In the genomic region with DNA sequence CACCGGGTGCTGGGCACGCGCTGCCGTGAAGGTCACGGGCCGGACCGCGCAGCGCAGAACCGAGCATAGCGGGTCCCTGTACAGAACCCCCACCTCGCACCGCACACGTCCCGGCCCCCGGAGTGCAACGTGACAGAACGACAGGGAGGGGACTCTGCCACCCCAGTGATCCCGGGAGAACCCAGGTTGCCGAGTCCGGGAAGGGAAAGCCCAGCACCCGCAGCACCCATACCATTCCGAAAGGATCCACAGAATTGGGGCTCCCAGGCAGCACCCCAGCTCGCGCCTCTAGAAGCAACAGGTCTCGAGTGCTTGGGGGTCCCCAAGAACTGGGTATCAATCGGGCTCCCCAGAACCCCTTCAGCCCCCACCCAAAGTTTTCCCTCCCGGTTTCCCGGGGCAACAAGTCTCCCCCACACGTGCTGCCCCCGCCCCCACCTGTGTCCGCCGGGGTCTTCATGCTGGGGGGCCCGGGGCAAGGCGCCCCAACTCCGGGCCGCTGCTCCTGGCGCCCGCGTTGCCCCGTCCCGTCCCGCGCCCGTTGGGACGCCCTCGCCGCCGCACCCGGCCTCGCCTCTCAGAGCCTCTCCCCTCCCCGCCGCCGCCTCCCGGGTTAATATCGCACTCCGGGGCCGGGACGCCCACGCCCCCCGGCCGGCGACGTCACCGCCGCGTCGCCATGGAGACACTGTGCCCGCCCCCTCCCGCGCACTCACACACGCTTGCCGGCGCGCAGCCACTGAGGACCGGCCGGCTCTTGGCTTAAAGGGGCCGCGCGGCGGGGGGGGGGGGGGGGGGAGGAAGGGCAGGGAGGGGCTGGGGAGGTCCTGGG, we compare ENCODE assay signal across 8 mouse cellular contexts. TPM values are rescaled to one million over a fixed set of nuclear protein-coding genes. Genes with fewer than 3 reads are reported as not detected.
A peak's percentile ranks its signal among the peaks of the same experiment; 100 is the strongest.
DNase-seq lines count a peak whose midpoint lies in the region; ATAC-seq and TF ChIP-seq lines count a peak whose summit lies in the region.

Gene Erf (minus strand): TSS at position 621 of the 832 bp plus-strand sequence.

- peak within 1 kb of the TSS; percentile 80 for H3K9ac ChIP-seq in intestine, postnatal 0 days (ENCODE audit: low read depth, low read length)

- peak; percentile 99 for DNase-seq in adrenal gland, postnatal 10 days
- peak; percentile 98 for DNase-seq in embryonic facial prominence, embryonic 10.5 days (ENCODE audit: low spot score)
- DNase-seq in gonadal fat pad, adult 2 months (ENCODE audit: low read depth): no peak
- peak; percentile 95 to 96 for DNase-seq in left cerebral cortex, postnatal 36 days (ENCODE audit: low spot score in 2 of 2)
- DNase-seq in midbrain, embryonic 10.5 days (ENCODE audit: low spot score): peak; percentile 96
- DNase-seq in right cerebral cortex, postnatal 36 days (ENCODE audit: low spot score in 2 of 2): peak; percentile 94
- DNase-seq in yolk sac, embryonic 10.5 days (ENCODE audit: low spot score): peak; percentile 97

- H3K4me2 ChIP-seq in intestine, postnatal 0 days (replicated peaks; ENCODE audit: low read depth): peak within 1 kb of the TSS; percentile 73

- no peaks in the 10 kb centered on the region for H3K9me3 ChIP-seq in embryonic facial prominence, embryonic 10.5 days
- no peaks in the 10 kb centered on the region for H3K9me3 ChIP-seq in intestine, postnatal 0 days (ENCODE audit: control insufficient read depth)
- H3K9me3 ChIP-seq in midbrain, embryonic 10.5 days (replicated peaks): no peaks in the 10 kb centered on the region

- TF ChIP-seq CTCF in intestine, postnatal 0 days (IDR thresholded peaks at IDR 0.05; ENCODE audit: low read depth): no peak

- no peaks in the 10 kb centered on the region for H3K27me3 ChIP-seq in embryonic facial prominence, embryonic 10.5 days (replicated peaks; ENCODE audit: low read depth, poor library complexity, severe bottlenecking)
- H3K27me3 ChIP-seq in intestine, postnatal 0 days (replicated peaks; ENCODE audit: control insufficient read depth, insufficient read depth, low read length): no peaks in the 10 kb centered on the region
- no peaks in the 10 kb centered on the region for H3K27me3 ChIP-seq in midbrain, embryonic 10.5 days (ENCODE audit: low read depth, poor library complexity, severe bottlenecking)

- peak within 1 kb of the TSS; percentile 98 for H3K4me3 ChIP-seq in embryonic facial prominence, embryonic 10.5 days
- H3K4me3 ChIP-seq in intestine, postnatal 0 days (ENCODE audit: low read depth, low read length): peak within 1 kb of the TSS; percentile 91
- peak within 1 kb of the TSS; percentile 78 for H3K4me3 ChIP-seq in midbrain, embryonic 10.5 days

- H3K27ac ChIP-seq in embryonic facial prominence, embryonic 10.5 days (replicated peaks): peak within 1 kb of the TSS; percentile 97
- H3K27ac ChIP-seq in intestine, postnatal 0 days (ENCODE audit: low read depth, low read length): peak within 1 kb of the TSS; percentile 96
- peak within 1 kb of the TSS; percentile 96 for H3K27ac ChIP-seq in midbrain, embryonic 10.5 days (replicated peaks)

- under 1% methylated on average over 81 of the region's 81 CpGs for WGBS in embryonic facial prominence, embryonic 10.5 days
- WGBS in intestine, postnatal 0 days: under 1% methylated on average over 73 of the region's 81 CpGs
- WGBS in midbrain, embryonic 10.5 days: under 1% methylated on average over 78 of the region's 81 CpGs

- peaks cover 25% of the 10 kb centered on the region for H3K36me3 ChIP-seq in embryonic facial prominence, embryonic 10.5 days (replicated peaks)
- peaks cover 9% of the 10 kb centered on the region for H3K36me3 ChIP-seq in intestine, postnatal 0 days (ENCODE audit: control insufficient read depth, insufficient read depth)
- H3K36me3 ChIP-seq in midbrain, embryonic 10.5 days: peaks cover 19% of the 10 kb centered on the region

- intact Hi-C loops in left cerebral cortex, postnatal 36 days (cut with DNase I): loop anchor here (2.0 kb wide), 1 partner anchor 16 kb away; the partner anchor contains the start of gene Cic

- ATAC-seq in intestine, postnatal 0 days: peak; percentile 86

- peaks cover 56% of the 10 kb centered on the region for H3K4me1 ChIP-seq in embryonic facial prominence, embryonic 10.5 days
- H3K4me1 ChIP-seq in intestine, postnatal 0 days (replicated peaks; ENCODE audit: control insufficient read depth, insufficient read depth, low read length): peaks cover 7% of the 10 kb centered on the region; the same call in 1 of the 2 replicates
- H3K4me1 ChIP-seq in midbrain, embryonic 10.5 days: peaks cover 59% of the 10 kb centered on the region

RNA-seq across cellular contexts. Expression of gene Erf, which starts in this region (rescaled TPM):
- total RNA-seq in adrenal gland, postnatal 10 days (2021): 10 to 100 TPM; 33.0 to 42.3 TPM
- 10.9 and 11.5 TPM in 2 replicates for polyA plus RNA-seq in embryonic facial prominence, embryonic 10.5 days (2016; fragmentation: Nextera tagmentation; extraction: Ambion mirVana)
- 33.2 and 43.4 TPM in 2 replicates for polyA plus RNA-seq in gonadal fat pad, adult 2 months (2012; rRNA removed)
- 7.8 and 8.4 TPM in 2 replicates for polyA plus RNA-seq in intestine, postnatal 0 days (2015; fragmentation: Nextera tagmentation; extraction: Ambion mirVana)
- 10 to 100 TPM; 55.8 to 76.2 TPM for total RNA-seq in left cerebral cortex, postnatal 36 days (2021)
- polyA plus RNA-seq in midbrain, embryonic 10.5 days (2016; fragmentation: Nextera tagmentation; extraction: Ambion mirVana): 6.9 and 7.3 TPM in 2 replicates
